Mouse (Mus musculus) forelimb bud, embryonic 11.5 days (tissue): ENCODE data around the gene Ggt5.

Experiments
- DNase-seq: peaks from one replicate; pipeline ENCODE4 v3.0.0-alpha.2; 2012; ENCODE audit warnings: low read depth, low spot score

The Ggt5 gene

GRCm38 (mm10) chr10:75651381-75652068 is 62.4 kb downstream of the Ggt5 start:
- DNase-seq = no peak

GRCm38 (mm10) chr10:75654053-75654452 is 64.9 kb downstream of the Ggt5 start:
- DNase-seq = no peak

GRCm38 (mm10) chr10:75657165-75657564 is 68.0 kb downstream of the Ggt5 start:
- DNase-seq = no peak

GRCm38 (mm10) chr10:75657772-75658171 is 68.6 kb downstream of the Ggt5 start:
- no peak for DNase-seq

- DNase-seq = no peak
Measured at GRCm38 (mm10) chr10:75661381-75661780, 72.2 kb downstream of the Ggt5 start.

GRCm38 (mm10) chr10:75661876-75662275 is 72.7 kb downstream of the Ggt5 start:
- no peak for DNase-seq

GRCm38 (mm10) chr10:75662575-75662974 is 73.4 kb downstream of the Ggt5 start:
- DNase-seq = no peak

- DNase-seq = no peak
Measured at GRCm38 (mm10) chr10:75664673-75665270, 75.6 kb downstream of the Ggt5 start.

GRCm38 (mm10) chr10:75666451-75667030 is 77.4 kb downstream of the Ggt5 start:
- DNase-seq = no peak
